Mouse (Mus musculus) heart, postnatal 4 days (tissue): ENCODE results near the gene Vmac. TPM values are rescaled to one million over a fixed set of nuclear protein-coding genes. Genes with fewer than 3 reads are reported as not detected.
A peak's percentile ranks its signal among the peaks of the same experiment; 100 is the strongest.

Experiments used
- DNase-seq: peaks from one replicate; pipeline ENCODE4 v3.0.0; 2021
- total RNA-seq, 2 experiments: library from RNA; stranded (reverse); gene quantifications; 2 replicates each; pipeline ENCODE4 v1.2.3; 2021

Vmac gene
- total RNA-seq, 2 experiments from 2014 or later, result 5.3 to 8.0 TPM

GRCm38 (mm10) chr17:56738221-56738620, 20.4 kb upstream of the Vmac start:
- no peak for DNase-seq

- no peak for DNase-seq
Observed at GRCm38 (mm10) chr17:56736534-56736933, 18.7 kb upstream of the Vmac start.

- no peak for DNase-seq
Observed at GRCm38 (mm10) chr17:56729656-56730055, 11.8 kb upstream of the Vmac start.

- no peak for DNase-seq
Observed at GRCm38 (mm10) chr17:56729151-56729550, 11.3 kb upstream of the Vmac start.

GRCm38 (mm10) chr17:56728117-56728516, 10.3 kb upstream of the Vmac start:
- peak; percentile 69 for DNase-seq

- DNase-seq, result no peak
Observed at GRCm38 (mm10) chr17:56727659-56728058, 9.8 kb upstream of the Vmac start.

- no peak for DNase-seq
Observed at GRCm38 (mm10) chr17:56727029-56727649, 9.3 kb upstream of the Vmac start.

GRCm38 (mm10) chr17:56723419-56724161, 5.8 kb upstream of the Vmac start:
- no peak for DNase-seq

GRCm38 (mm10) chr17:56722441-56722840, 4.6 kb upstream of the Vmac start:
- no peak for DNase-seq

GRCm38 (mm10) chr17:56716655-56717362, 1.0 kb downstream of the Vmac start:
- DNase-seq, result peak; percentile 97

GRCm38 (mm10) chr17:56715914-56716654, 1.7 kb downstream of the Vmac start:
- no peak for DNase-seq

- no peak for DNase-seq
Observed at GRCm38 (mm10) chr17:56715360-56715759, 2.5 kb downstream of the Vmac start.

GRCm38 (mm10) chr17:56709708-56710107, 8.1 kb downstream of the Vmac start:
- no peak for DNase-seq

GRCm38 (mm10) chr17:56708692-56709091, 9.1 kb downstream of the Vmac start:
- DNase-seq, result no peak

- no peak for DNase-seq
Observed at GRCm38 (mm10) chr17:56706515-56706914, 11.3 kb downstream of the Vmac start.

GRCm38 (mm10) chr17:56703038-56703437, 14.8 kb downstream of the Vmac start:
- no peak for DNase-seq

- DNase-seq, result no peak
Observed at GRCm38 (mm10) chr17:56700451-56700850, 17.4 kb downstream of the Vmac start.

- peak; percentile 69 for DNase-seq
Observed at GRCm38 (mm10) chr17:56693851-56694310, 23.9 kb downstream of the Vmac start.

- no peak for DNase-seq
Observed at GRCm38 (mm10) chr17:56693395-56693794, 24.4 kb downstream of the Vmac start.

- no peak for DNase-seq
Observed at GRCm38 (mm10) chr17:56688689-56689088, 29.1 kb downstream of the Vmac start.

- DNase-seq, result no peak
Observed at GRCm38 (mm10) chr17:56688045-56688444, 29.8 kb downstream of the Vmac start.

GRCm38 (mm10) chr17:56686801-56687200, 31.0 kb downstream of the Vmac start:
- no peak for DNase-seq

GRCm38 (mm10) chr17:56684649-56685048, 33.2 kb downstream of the Vmac start:
- DNase-seq, result no peak
